8 mouse cellular contexts compared by ENCODE assay signal in the genomic region with DNA sequence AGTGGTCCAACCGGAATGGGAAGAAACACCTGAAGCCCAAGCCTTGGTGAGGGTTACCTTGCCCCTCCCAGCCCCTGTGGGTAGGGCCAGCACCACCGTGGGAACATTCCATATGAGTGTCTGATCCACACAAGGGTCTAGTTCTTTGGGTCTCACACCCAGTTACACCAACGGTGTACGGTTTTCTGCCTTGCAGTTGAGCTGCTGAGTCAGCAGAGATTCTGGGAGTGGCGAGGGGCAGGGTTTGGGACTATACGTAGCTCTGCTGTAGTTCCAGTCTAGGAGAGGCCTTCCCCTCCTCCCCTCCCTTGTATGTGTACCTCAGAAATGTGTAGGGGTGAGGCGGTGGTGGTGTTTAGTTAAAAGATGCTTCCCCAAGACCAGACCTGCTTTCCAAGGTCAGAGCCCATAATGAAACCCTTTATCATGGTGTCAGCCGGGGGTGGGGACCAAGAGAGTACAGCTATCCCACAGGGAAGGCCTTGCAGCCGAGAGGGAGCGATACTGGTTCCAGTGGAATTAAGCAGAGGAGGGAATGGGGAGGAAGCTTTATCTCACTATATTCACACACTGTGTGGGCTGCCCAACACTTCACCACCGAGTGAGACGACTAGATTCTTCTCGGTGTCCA. TPM values are rescaled to one million over a fixed set of nuclear protein-coding genes. Genes with fewer than 3 reads are reported as not detected.
A peak's percentile ranks its signal among the peaks of the same experiment; 100 is the strongest.
DNase-seq lines count a peak whose midpoint lies in the region; ATAC-seq lines count a peak whose summit lies in the region.

No protein-coding gene starts in this region.

- ATAC-seq in heart, embryonic 11.5 days (replicated peaks; ENCODE audit: insufficient number of reproducible peaks, low FRiP score, low TSS enrichment) = no peak

- H3K9ac ChIP-seq in heart, embryonic 11.5 days (ENCODE audit: low read depth, low read length) = no peak overlapping the region

- no peaks in the 10 kb centered on the region for H3K27me3 ChIP-seq in heart, embryonic 11.5 days (ENCODE audit: control insufficient read depth, insufficient read depth, low read length)
- H3K27me3 ChIP-seq in embryonic facial prominence, embryonic 10.5 days (replicated peaks; ENCODE audit: low read depth, poor library complexity, severe bottlenecking) = peaks cover 10% of the 10 kb centered on the region; the same call in 1 of the 2 replicates
- H3K27me3 ChIP-seq in midbrain, embryonic 10.5 days (ENCODE audit: low read depth, poor library complexity, severe bottlenecking) = peaks cover 15% of the 10 kb centered on the region

- 22% methylated on average over 13 of the region's 13 CpGs for WGBS in heart, embryonic 11.5 days (ENCODE audit: insufficient replicate concordance)
- WGBS in embryonic facial prominence, embryonic 10.5 days = 29% methylated on average over 13 of the region's 13 CpGs
- 40% methylated on average over 13 of the region's 13 CpGs for WGBS in midbrain, embryonic 10.5 days

- no peaks in the 10 kb centered on the region for H3K9me3 ChIP-seq in heart, embryonic 11.5 days (replicated peaks; ENCODE audit: control insufficient read depth, low read length)
- H3K9me3 ChIP-seq in embryonic facial prominence, embryonic 10.5 days = no peaks in the 10 kb centered on the region
- no peaks in the 10 kb centered on the region for H3K9me3 ChIP-seq in midbrain, embryonic 10.5 days (replicated peaks)

- peak overlapping the region; percentile 69 for H3K4me3 ChIP-seq in heart, embryonic 11.5 days (ENCODE audit: low read depth, low read length)
- H3K4me3 ChIP-seq in embryonic facial prominence, embryonic 10.5 days = peak overlapping the region; percentile 77
- peak overlapping the region; percentile 18; the same call in 1 of the 2 replicates for H3K4me3 ChIP-seq in midbrain, embryonic 10.5 days

- intact Hi-C loops in heart, postnatal 14 days (cut with DNase I) = no loop called here

- no peaks in the 10 kb centered on the region for H3K36me3 ChIP-seq in heart, embryonic 11.5 days (ENCODE audit: control insufficient read depth, insufficient read depth, low read length)
- no peaks in the 10 kb centered on the region for H3K36me3 ChIP-seq in embryonic facial prominence, embryonic 10.5 days (replicated peaks)
- H3K36me3 ChIP-seq in midbrain, embryonic 10.5 days = no peaks in the 10 kb centered on the region

- peaks cover 15% of the 10 kb centered on the region for H3K4me1 ChIP-seq in heart, embryonic 11.5 days (ENCODE audit: control insufficient read depth, insufficient read depth, low read length)
- peaks cover 34% of the 10 kb centered on the region for H3K4me1 ChIP-seq in embryonic facial prominence, embryonic 10.5 days
- H3K4me1 ChIP-seq in midbrain, embryonic 10.5 days = peaks cover 34% of the 10 kb centered on the region

- H3K4me2 ChIP-seq in heart, embryonic 11.5 days = peak overlapping the region; percentile 96

- no peak for DNase-seq in heart, postnatal 14 days
- DNase-seq in embryonic facial prominence, embryonic 10.5 days (ENCODE audit: low spot score) = peak; percentile 26
- peak; percentile 19 to 47 for DNase-seq in kidney, postnatal 4 days
- no peak for DNase-seq in midbrain, embryonic 10.5 days (ENCODE audit: low spot score)
- DNase-seq in urinary bladder, postnatal 36 days (ENCODE audit: low spot score in 2 of 2) = peak; percentile 62 to 73
- DNase-seq in layer of hippocampus, postnatal 10 days (ENCODE audit: low spot score in 2 of 2) = no peak
- no peak for DNase-seq in natural killer cell, adult 2 months (ENCODE audit: low spot score in 2 of 2)

- no peak overlapping the region for H3K27ac ChIP-seq in heart, embryonic 11.5 days (ENCODE audit: low read depth, low read length)
- H3K27ac ChIP-seq in embryonic facial prominence, embryonic 10.5 days (replicated peaks) = peak overlapping the region; percentile 95
- H3K27ac ChIP-seq in midbrain, embryonic 10.5 days (replicated peaks) = no peak overlapping the region

RNA-seq across cellular contexts. Expression of a gene that starts 4.6 kb away (rescaled TPM):
- 34.9 and 35.9 TPM in 2 replicates for polyA plus RNA-seq in heart, embryonic 11.5 days (2014; fragmentation: Nextera tagmentation; extraction: Ambion mirVana)
- 10 to 100 TPM; 25.5 to 25.8 TPM for total RNA-seq in heart, postnatal 14 days (2021)
- 78.4 and 79.0 TPM in 2 replicates for polyA plus RNA-seq in embryonic facial prominence, embryonic 10.5 days (2016; fragmentation: Nextera tagmentation; extraction: Ambion mirVana)
- polyA plus RNA-seq in midbrain, embryonic 10.5 days (2016; fragmentation: Nextera tagmentation; extraction: Ambion mirVana) = 60.9 and 69.2 TPM in 2 replicates
- total RNA-seq in layer of hippocampus, postnatal 10 days (2021) = 10 to 100 TPM; 74.6 to 75.4 TPM

RNA-seq across cellular contexts. Expression of a gene that starts 5.9 kb away (rescaled TPM):
- not detected in 2 replicates for polyA plus RNA-seq in heart, embryonic 11.5 days (2014; fragmentation: Nextera tagmentation; extraction: Ambion mirVana)
- total RNA-seq in heart, postnatal 14 days (2021) = not detected
- not detected in 2 replicates for polyA plus RNA-seq in embryonic facial prominence, embryonic 10.5 days (2016; fragmentation: Nextera tagmentation; extraction: Ambion mirVana)
- polyA plus RNA-seq in midbrain, embryonic 10.5 days (2016; fragmentation: Nextera tagmentation; extraction: Ambion mirVana) = not detected in 2 replicates
- not detected for total RNA-seq in layer of hippocampus, postnatal 10 days (2021)

Comparison
In these comparisons a context has a peak if more than half of its experiments do, and no peak if none do; other contexts are left out.
1. H3K4me3 ChIP-seq: peak in every context shown above with its lines; median percentile 77 in embryonic facial prominence, embryonic 10.5 days; 69 in heart, embryonic 11.5 days; 18 in midbrain, embryonic 10.5 days.
2. DNase-seq: peak in embryonic facial prominence, embryonic 10.5 days (single experiment), kidney, postnatal 4 days (2 of 2) and urinary bladder, postnatal 36 days (2 of 2); none in heart, postnatal 14 days (0 of 2), midbrain, embryonic 10.5 days (single experiment), layer of hippocampus, postnatal 10 days (0 of 2) and natural killer cell, adult 2 months (0 of 2).